Mouse (Mus musculus) bone marrow, adult 2 months (tissue): ENCODE results near the gene Aldh3b2.

Source experiments
- CTCF ChIP-seq: fragments of 200-500 bp; IDR thresholded peaks from 2 replicates; pipeline ENCODE4 v1.5.1; 2011; ENCODE audit warnings: low read length, control low read depth; ENCODE audit not compliant: control insufficient read depth, insufficient read depth
- POLR2A ChIP-seq: fragments of 200-500 bp; IDR thresholded peaks from 2 replicates; pipeline ENCODE4 v1.6.1; 2011; ENCODE audit warnings: low read depth, mild to moderate bottlenecking, control low read depth, low read length, borderline replicate concordance; ENCODE audit not compliant: control insufficient read depth

DNA sequence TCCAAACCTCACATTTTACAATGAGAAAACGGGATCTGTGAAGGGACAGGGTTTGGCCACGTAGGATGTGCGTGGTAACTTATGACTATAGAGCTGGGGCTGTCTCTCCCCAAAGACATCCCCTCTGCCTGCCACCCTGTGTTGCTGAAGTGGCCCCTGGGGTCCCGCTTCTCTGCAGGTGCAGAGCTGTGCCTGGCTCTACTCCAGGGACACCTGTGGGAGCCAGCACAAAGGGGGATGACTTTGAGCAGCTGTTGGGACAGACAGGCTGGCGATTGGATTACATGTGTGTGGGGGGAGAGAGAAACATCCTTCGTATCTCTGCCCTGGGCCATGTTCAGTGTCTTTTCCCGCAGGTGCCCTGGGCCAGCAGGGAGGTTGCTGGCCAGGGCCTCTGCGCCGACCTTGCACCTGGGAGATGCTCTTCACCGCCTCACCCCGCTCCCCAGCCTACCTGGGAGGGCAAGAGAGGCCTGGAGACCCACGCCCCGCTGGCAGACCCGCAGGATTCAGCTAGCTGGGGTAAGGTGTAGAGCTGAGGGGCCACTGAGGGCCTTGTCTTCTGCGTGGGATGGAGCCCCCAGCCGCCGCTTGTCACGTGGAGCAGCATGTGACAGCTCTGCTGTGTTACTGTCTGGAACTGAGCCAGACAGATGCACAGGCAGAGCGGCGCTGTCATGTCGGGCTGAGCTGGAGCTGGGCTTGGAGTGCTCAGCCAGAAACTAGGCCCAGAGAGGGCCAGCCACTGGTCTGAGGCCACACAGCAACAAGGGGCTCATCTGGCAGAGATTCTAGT lies 41.7 kb upstream of the Aldh3b2 start:
- TF ChIP-seq POLR2A (peak; percentile 58; the same call in 1 of the 2 replicates), CTCF (no peak)
